Mouse (Mus musculus): ENCODE data around the gene Zfhx3. TPM values are rescaled to one million over a fixed set of nuclear protein-coding genes. Genes with fewer than 3 reads are reported as not detected.
A peak's percentile ranks its signal among the peaks of the same experiment; 100 is the strongest.

The Zfhx3 gene
- polyA plus RNA-seq, 1 experiment from 2014 or later, result 34.7 TPM

GRCm38 (mm10) chr8:108478131-108478530 lies 535.7 kb downstream of the Zfhx3 start:
- Histone ChIP-seq H3K9ac (no peak overlapping the region), H3K4me2 (replicated peaks) (no peak overlapping the region), H3K27me3 (ENCODE audit: control insufficient read depth, insufficient read depth, low read length) (no peaks in the 10 kb centered on the region), H3K4me3 (replicated peaks; ENCODE audit: low read length) (no peak overlapping the region), H3K27ac (no peak overlapping the region), H3K4me1 (replicated peaks; ENCODE audit: control insufficient read depth, insufficient read depth, low read length) (peaks cover 5% of the 10 kb centered on the region; the same call in 1 of the 2 replicates), H3K36me3 (replicated peaks; ENCODE audit: control insufficient read depth, insufficient read depth) (no peaks in the 10 kb centered on the region), H3K9me3 (ENCODE audit: control insufficient read depth, low read length) (no peaks in the 10 kb centered on the region)
- 92% methylated on average over 8 of the region's 8 CpGs for WGBS
- ATAC-seq (ENCODE audit: low FRiP score), result no peak
- DNase-seq (ENCODE audit: low spot score), result no peak

- H3K9me3 ChIP-seq (ENCODE audit: control insufficient read depth, low read length), result no peaks in the 10 kb centered on the region
- no peaks in the 10 kb centered on the region for H3K27me3 ChIP-seq (ENCODE audit: control insufficient read depth, insufficient read depth, low read length)
- 65% methylated on average over 12 of the region's 12 CpGs for WGBS
- ATAC-seq (ENCODE audit: low FRiP score) (no peak), DNase-seq (ENCODE audit: low spot score) (no peak)
- H3K4me3 ChIP-seq (replicated peaks; ENCODE audit: low read length), result no peak overlapping the region
- H3K4me1 ChIP-seq (replicated peaks; ENCODE audit: control insufficient read depth, insufficient read depth, low read length), result peaks cover 5% of the 10 kb centered on the region; the same call in 1 of the 2 replicates
- H3K4me2 ChIP-seq (replicated peaks), result no peak overlapping the region
- no peak overlapping the region for H3K9ac ChIP-seq
- H3K27ac ChIP-seq, result peak overlapping the region; percentile 84
- no peaks in the 10 kb centered on the region for H3K36me3 ChIP-seq (replicated peaks; ENCODE audit: control insufficient read depth, insufficient read depth)
Observed at GRCm38 (mm10) chr8:108480141-108480540, 537.7 kb downstream of the Zfhx3 start.

- Histone ChIP-seq H3K4me2 (replicated peaks) (no peak overlapping the region), H3K9ac (no peak overlapping the region), H3K9me3 (ENCODE audit: control insufficient read depth, low read length) (no peaks in the 10 kb centered on the region), H3K4me3 (replicated peaks; ENCODE audit: low read length) (no peak overlapping the region), H3K4me1 (replicated peaks; ENCODE audit: control insufficient read depth, insufficient read depth, low read length) (peaks cover 5% of the 10 kb centered on the region; the same call in 1 of the 2 replicates), H3K27ac (peak overlapping the region; percentile 84), H3K36me3 (replicated peaks; ENCODE audit: control insufficient read depth, insufficient read depth) (no peaks in the 10 kb centered on the region), H3K27me3 (ENCODE audit: control insufficient read depth, insufficient read depth, low read length) (no peaks in the 10 kb centered on the region)
- DNase-seq (ENCODE audit: low spot score) (peak; percentile 56), ATAC-seq (ENCODE audit: low FRiP score) (peak; percentile 89)
- 23% methylated on average over 11 of the region's 11 CpGs for WGBS
Observed at GRCm38 (mm10) chr8:108481167-108481815, 538.8 kb downstream of the Zfhx3 start.

GRCm38 (mm10) chr8:108496101-108496500 lies 553.7 kb downstream of the Zfhx3 start:
- no peak for ATAC-seq (ENCODE audit: low FRiP score)
- Histone ChIP-seq H3K27ac (peak overlapping the region; percentile 58), H3K9ac (no peak overlapping the region), H3K27me3 (ENCODE audit: control insufficient read depth, insufficient read depth, low read length) (0 out of 2 replicates have a peak, but pooled peaks cover 4% of the 10 kb centered on the region), H3K4me2 (replicated peaks) (no peak overlapping the region), H3K9me3 (ENCODE audit: control insufficient read depth, low read length) (no peaks in the 10 kb centered on the region), H3K4me3 (replicated peaks; ENCODE audit: low read length) (no peak overlapping the region), H3K4me1 (replicated peaks; ENCODE audit: control insufficient read depth, insufficient read depth, low read length) (peaks cover 11% of the 10 kb centered on the region), H3K36me3 (replicated peaks; ENCODE audit: control insufficient read depth, insufficient read depth) (no peaks in the 10 kb centered on the region)
- 68% methylated on average over 12 of the region's 12 CpGs for WGBS
- no peak for DNase-seq (ENCODE audit: low spot score)

GRCm38 (mm10) chr8:108506779-108507178 lies 564.3 kb downstream of the Zfhx3 start:
- Histone ChIP-seq H3K9ac (no peak overlapping the region), H3K9me3 (ENCODE audit: control insufficient read depth, low read length) (no peaks in the 10 kb centered on the region), H3K4me2 (replicated peaks) (no peak overlapping the region), H3K4me3 (replicated peaks; ENCODE audit: low read length) (no peak overlapping the region), H3K27ac (no peak overlapping the region), H3K36me3 (replicated peaks; ENCODE audit: control insufficient read depth, insufficient read depth) (no peaks in the 10 kb centered on the region), H3K4me1 (replicated peaks; ENCODE audit: control insufficient read depth, insufficient read depth, low read length) (no peaks in the 10 kb centered on the region), H3K27me3 (ENCODE audit: control insufficient read depth, insufficient read depth, low read length) (peaks cover 61% of the 10 kb centered on the region)
- DNase-seq (ENCODE audit: low spot score), result no peak
- no peak for ATAC-seq (ENCODE audit: low FRiP score)
- 87% methylated on average over 3 of the region's 3 CpGs for WGBS

GRCm38 (mm10) chr8:108507769-108508168 lies 565.3 kb downstream of the Zfhx3 start:
- Histone ChIP-seq H3K27ac (no peak overlapping the region), H3K4me2 (replicated peaks) (no peak overlapping the region), H3K9ac (no peak overlapping the region), H3K27me3 (ENCODE audit: control insufficient read depth, insufficient read depth, low read length) (peaks cover 71% of the 10 kb centered on the region), H3K4me1 (replicated peaks; ENCODE audit: control insufficient read depth, insufficient read depth, low read length) (no peaks in the 10 kb centered on the region), H3K36me3 (replicated peaks; ENCODE audit: control insufficient read depth, insufficient read depth) (no peaks in the 10 kb centered on the region), H3K9me3 (ENCODE audit: control insufficient read depth, low read length) (no peaks in the 10 kb centered on the region), H3K4me3 (replicated peaks; ENCODE audit: low read length) (no peak overlapping the region)
- DNase-seq (ENCODE audit: low spot score) (no peak), ATAC-seq (ENCODE audit: low FRiP score) (no peak)
- 94% methylated on average over 3 of the region's 3 CpGs for WGBS

GRCm38 (mm10) chr8:108510641-108511325 lies 568.3 kb downstream of the Zfhx3 start:
- peaks cover 75% of the 10 kb centered on the region for H3K27me3 ChIP-seq (ENCODE audit: control insufficient read depth, insufficient read depth, low read length)
- H3K4me2 ChIP-seq (replicated peaks), result no peak overlapping the region
- H3K9me3 ChIP-seq (ENCODE audit: control insufficient read depth, low read length), result no peaks in the 10 kb centered on the region
- DNase-seq (ENCODE audit: low spot score), result peak; percentile 54
- H3K9ac ChIP-seq, result no peak overlapping the region
- no peak overlapping the region for H3K27ac ChIP-seq
- peak; percentile 91 for ATAC-seq (ENCODE audit: low FRiP score)
- no peaks in the 10 kb centered on the region for H3K36me3 ChIP-seq (replicated peaks; ENCODE audit: control insufficient read depth, insufficient read depth)
- H3K4me3 ChIP-seq (replicated peaks; ENCODE audit: low read length), result no peak overlapping the region
- WGBS, result 18% methylated on average over 14 of the region's 14 CpGs
- H3K4me1 ChIP-seq (replicated peaks; ENCODE audit: control insufficient read depth, insufficient read depth, low read length), result no peaks in the 10 kb centered on the region

GRCm38 (mm10) chr8:108518116-108518515 lies 575.7 kb downstream of the Zfhx3 start:
- Histone ChIP-seq H3K27me3 (ENCODE audit: control insufficient read depth, insufficient read depth, low read length) (peaks cover 52% of the 10 kb centered on the region), H3K4me3 (replicated peaks; ENCODE audit: low read length) (no peak overlapping the region), H3K27ac (no peak overlapping the region), H3K36me3 (replicated peaks; ENCODE audit: control insufficient read depth, insufficient read depth) (no peaks in the 10 kb centered on the region), H3K9ac (no peak overlapping the region), H3K4me2 (replicated peaks) (no peak overlapping the region), H3K4me1 (replicated peaks; ENCODE audit: control insufficient read depth, insufficient read depth, low read length) (no peaks in the 10 kb centered on the region), H3K9me3 (ENCODE audit: control insufficient read depth, low read length) (no peaks in the 10 kb centered on the region)
- 85% methylated on average over 7 of the region's 7 CpGs for WGBS
- DNase-seq (ENCODE audit: low spot score) (no peak), ATAC-seq (ENCODE audit: low FRiP score) (no peak)

GRCm38 (mm10) chr8:108522050-108522449 lies 579.6 kb downstream of the Zfhx3 start:
- Histone ChIP-seq H3K27ac (no peak overlapping the region), H3K9me3 (ENCODE audit: control insufficient read depth, low read length) (no peaks in the 10 kb centered on the region), H3K4me1 (replicated peaks; ENCODE audit: control insufficient read depth, insufficient read depth, low read length) (no peaks in the 10 kb centered on the region), H3K9ac (no peak overlapping the region), H3K4me3 (replicated peaks; ENCODE audit: low read length) (no peak overlapping the region), H3K36me3 (replicated peaks; ENCODE audit: control insufficient read depth, insufficient read depth) (no peaks in the 10 kb centered on the region), H3K4me2 (replicated peaks) (no peak overlapping the region), H3K27me3 (ENCODE audit: control insufficient read depth, insufficient read depth, low read length) (peaks cover 22% of the 10 kb centered on the region)
- DNase-seq (ENCODE audit: low spot score), result no peak
- 89% methylated on average over 4 of the region's 4 CpGs for WGBS
- ATAC-seq (ENCODE audit: low FRiP score), result no peak

All from hindbrain, embryonic 14.5 days (tissue).